Comparison of ENCODE assay signal across 8 mouse cellular contexts in the genomic region with DNA sequence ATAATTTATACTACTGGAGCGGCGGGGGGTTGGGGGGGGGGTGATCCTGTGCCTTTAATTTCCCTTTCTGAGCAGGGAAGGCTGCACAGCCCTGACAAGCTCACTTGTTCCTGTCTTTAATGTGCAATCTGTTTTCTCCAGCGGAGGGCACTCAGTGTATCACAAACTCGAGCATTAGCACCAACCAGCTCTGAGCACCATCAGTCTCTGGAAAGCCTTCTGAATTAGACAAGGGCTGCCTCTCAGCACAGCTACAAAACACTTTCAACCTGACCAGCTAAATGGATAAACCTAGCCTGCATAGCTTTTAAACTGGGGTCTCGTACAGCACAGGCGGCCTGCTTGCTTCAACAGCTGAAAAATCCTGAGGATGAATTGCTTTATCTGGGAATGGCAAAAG. TPM values are rescaled to one million over a fixed set of nuclear protein-coding genes. Genes with fewer than 3 reads are reported as not detected.
DNase-seq lines count a peak whose midpoint lies in the region; ATAC-seq lines count a peak whose summit lies in the region.

A gene (plus strand): TSS at position 113 of the 400 bp plus-strand sequence.

- peak within 1 kb of the TSS; percentile 53 for H3K4me2 ChIP-seq in forebrain, embryonic 15.5 days (replicated peaks)
- peak within 1 kb of the TSS; percentile 54 for H3K4me2 ChIP-seq in midbrain, embryonic 15.5 days

- H3K4me1 ChIP-seq in forebrain, embryonic 15.5 days, result peaks cover 4% of the 10 kb centered on the region; the same call in 1 of the 2 replicates
- peaks cover 5% of the 10 kb centered on the region; the same call in 1 of the 2 replicates for H3K4me1 ChIP-seq in midbrain, embryonic 15.5 days

- peak within 1 kb of the TSS; percentile 48 for H3K9ac ChIP-seq in forebrain, embryonic 15.5 days (replicated peaks)
- H3K9ac ChIP-seq in midbrain, embryonic 15.5 days, result peak within 1 kb of the TSS; percentile 60

- 5% methylated on average over 6 of the region's 6 CpGs for WGBS in forebrain, embryonic 15.5 days
- 3% methylated on average over 6 of the region's 6 CpGs for WGBS in midbrain, embryonic 15.5 days

- peak; percentile 95 for ATAC-seq in forebrain, embryonic 15.5 days (replicated peaks)
- ATAC-seq in midbrain, embryonic 15.5 days (replicated peaks), result peak; percentile 95
- no peak for ATAC-seq in erythroid progenitor cell, adult 5-6 weeks (replicated peaks; ENCODE audit: low FRiP score, poor library complexity, severe bottlenecking)

- no peaks in the 10 kb centered on the region for H3K36me3 ChIP-seq in forebrain, embryonic 15.5 days
- no peaks in the 10 kb centered on the region for H3K36me3 ChIP-seq in midbrain, embryonic 15.5 days (replicated peaks)

- H3K27me3 ChIP-seq in forebrain, embryonic 15.5 days, result no peaks in the 10 kb centered on the region
- no peaks in the 10 kb centered on the region for H3K27me3 ChIP-seq in midbrain, embryonic 15.5 days (replicated peaks)

- peak within 1 kb of the TSS; percentile 78 for H3K27ac ChIP-seq in forebrain, embryonic 15.5 days (replicated peaks)
- peak within 1 kb of the TSS; percentile 77 for H3K27ac ChIP-seq in midbrain, embryonic 15.5 days

- peak within 1 kb of the TSS; percentile 62 for H3K4me3 ChIP-seq in forebrain, embryonic 15.5 days
- peak within 1 kb of the TSS; percentile 53 for H3K4me3 ChIP-seq in midbrain, embryonic 15.5 days

- peak; percentile 20 for DNase-seq in adrenal gland, postnatal 10 days
- DNase-seq in adrenal gland, adult 8-10 months, result no peak
- DNase-seq in cerebellum, adult 11 months, result peak; percentile 13
- DNase-seq in layer of hippocampus, adult 9-11 months, result peak; percentile 82
- no peak for DNase-seq in ovary, postnatal 36 days (ENCODE audit: low spot score)

- H3K9me3 ChIP-seq in forebrain, embryonic 15.5 days, result no peaks in the 10 kb centered on the region
- H3K9me3 ChIP-seq in midbrain, embryonic 15.5 days, result no peaks in the 10 kb centered on the region

RNA-seq across cellular contexts. Expression of the gene that starts here (rescaled TPM):
- 1 to 10 TPM; 2.9 to 3.5 TPM for total RNA-seq in adrenal gland, postnatal 10 days (2021)
- total RNA-seq in adrenal gland, adult 8-10 months (2022), result 1 to 10 TPM; 4.6 to 7.8 (median 6.7) TPM
- polyA plus RNA-seq in forebrain, embryonic 15.5 days (2015; fragmentation: Nextera tagmentation; extraction: Ambion mirVana), result 15.5 and 17.4 TPM in 2 replicates
- 18.4 and 19.8 TPM in 2 replicates for polyA plus RNA-seq in midbrain, embryonic 15.5 days (2015; fragmentation: Nextera tagmentation; extraction: Ambion mirVana)
- total RNA-seq in erythroid progenitor cell, adult 5-6 weeks (2015; ENCODE audit: low replicate concordance), result not detected in 2 replicates
- not detected in 2 replicates for total RNA-seq in erythroid progenitor cell, adult 5-6 weeks (2017; ENCODE audit: low replicate concordance)

Comparison
In these comparisons a context has a peak if more than half of its experiments do, and no peak if none do; other contexts are left out.
1. DNase-seq: peak in adrenal gland, postnatal 10 days (single experiment), cerebellum, adult 11 months (single experiment) and layer of hippocampus, adult 9-11 months (single experiment); none in adrenal gland, adult 8-10 months (single experiment) and ovary, postnatal 36 days (single experiment).